Mouse (Mus musculus): ENCODE data around the gene Cirbp.

The Cirbp gene

DNA sequence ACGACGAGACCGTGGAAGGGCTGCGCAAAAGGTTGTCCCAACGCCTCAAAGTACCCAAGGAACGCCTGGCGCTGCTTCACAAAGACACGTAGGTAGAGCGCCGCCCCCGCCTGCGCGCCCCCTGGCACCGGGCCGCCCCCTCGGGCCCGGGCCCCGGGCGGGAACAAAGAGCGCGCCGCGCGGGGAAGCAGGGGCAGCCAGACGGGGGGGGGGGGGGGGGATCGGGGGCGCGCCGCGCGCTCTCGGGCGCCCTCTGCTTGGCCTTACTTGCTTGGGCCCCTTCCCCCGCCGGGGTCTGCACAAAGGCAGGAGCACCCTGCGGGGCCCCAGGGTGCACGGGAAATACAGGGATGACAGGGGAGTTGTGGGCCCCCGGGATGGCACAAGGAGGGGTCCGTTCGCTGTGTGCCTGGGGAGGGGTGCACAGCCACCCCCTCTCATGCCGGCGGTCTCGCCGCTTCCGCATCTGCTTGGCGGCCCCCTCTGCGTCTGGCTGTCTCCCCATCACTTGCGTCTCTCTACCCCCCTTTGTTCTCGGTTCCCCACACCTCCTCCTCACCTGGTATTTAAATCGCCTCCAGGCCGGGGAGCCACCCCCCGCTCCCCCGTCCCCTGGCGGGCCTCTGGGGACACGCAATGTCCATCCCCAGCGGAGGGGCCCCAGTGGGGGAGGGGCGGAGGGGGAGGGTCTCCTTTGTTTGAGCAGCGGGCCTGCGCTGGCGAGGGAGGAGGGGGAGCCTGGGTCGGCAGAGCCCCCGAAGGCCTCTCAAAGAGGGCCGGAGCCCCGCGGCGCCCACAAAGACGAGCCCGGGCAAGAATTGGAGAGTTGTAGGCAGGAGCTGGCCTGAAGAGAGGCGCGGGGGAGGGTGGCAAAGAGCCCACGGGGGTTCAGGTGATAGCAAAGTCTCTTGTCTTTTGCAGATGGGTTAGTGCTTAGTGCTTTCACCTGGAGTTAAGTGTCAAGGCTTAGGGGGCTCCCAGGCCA, 15.3 kb upstream of the Cirbp start:
- no peak for DNase-seq (ENCODE audit: low spot score)

GRCm38 (mm10) chr10:80151211-80152034, 14.4 kb upstream of the Cirbp start:
- DNase-seq (ENCODE audit: low spot score): no peak

GRCm38 (mm10) chr10:80152071-80152872, 13.5 kb upstream of the Cirbp start:
- no peak for DNase-seq (ENCODE audit: low spot score)

DNA sequence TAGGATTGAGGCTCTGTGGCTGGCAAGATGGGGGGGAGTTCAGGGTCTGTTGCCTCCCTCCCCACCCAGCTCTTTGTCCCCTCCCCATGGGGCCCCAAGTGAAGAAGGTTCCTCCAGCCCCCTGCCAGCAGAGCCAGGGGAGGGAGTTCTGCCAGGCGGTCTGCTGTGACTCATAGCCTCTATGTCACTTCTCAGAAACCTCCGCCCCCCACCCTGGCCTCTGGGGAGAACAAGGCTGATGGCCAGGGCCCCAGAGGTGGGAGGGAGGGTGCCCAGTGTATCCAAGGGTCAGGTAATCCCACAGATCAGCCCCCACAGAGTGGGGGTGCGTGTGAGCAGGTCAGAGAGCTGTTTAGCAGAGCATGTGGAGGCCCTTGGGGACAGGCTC, 12.9 kb upstream of the Cirbp start:
- DNase-seq (ENCODE audit: low spot score): no peak

- no peak for DNase-seq (ENCODE audit: low spot score)
These were observed 12.1 kb upstream of the Cirbp start for GRCm38 (mm10) chr10:80153713-80154112.

DNA sequence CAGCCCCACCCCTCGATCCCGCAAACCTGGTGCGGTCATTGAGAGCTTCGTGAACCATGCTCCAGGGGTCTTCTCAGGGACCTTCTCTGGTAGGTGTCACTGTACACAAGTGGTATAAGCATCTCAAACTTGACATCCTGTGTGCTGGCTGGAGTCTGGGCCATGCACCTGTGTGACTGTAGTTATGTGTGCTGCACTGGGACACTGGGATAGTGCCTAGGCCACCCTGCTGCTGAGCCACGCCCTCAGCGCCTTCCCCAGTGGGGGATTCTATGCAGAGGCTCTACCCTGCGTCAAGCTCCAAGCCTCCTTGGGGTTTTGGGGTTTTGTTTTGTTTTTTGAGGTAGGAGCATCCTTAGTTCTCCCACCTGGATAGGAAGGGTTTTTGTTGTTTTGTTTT, 11.4 kb upstream of the Cirbp start:
- DNase-seq (ENCODE audit: low spot score): no peak

GRCm38 (mm10) chr10:80155277-80155676, 10.5 kb upstream of the Cirbp start:
- no peak for DNase-seq (ENCODE audit: low spot score)

DNA sequence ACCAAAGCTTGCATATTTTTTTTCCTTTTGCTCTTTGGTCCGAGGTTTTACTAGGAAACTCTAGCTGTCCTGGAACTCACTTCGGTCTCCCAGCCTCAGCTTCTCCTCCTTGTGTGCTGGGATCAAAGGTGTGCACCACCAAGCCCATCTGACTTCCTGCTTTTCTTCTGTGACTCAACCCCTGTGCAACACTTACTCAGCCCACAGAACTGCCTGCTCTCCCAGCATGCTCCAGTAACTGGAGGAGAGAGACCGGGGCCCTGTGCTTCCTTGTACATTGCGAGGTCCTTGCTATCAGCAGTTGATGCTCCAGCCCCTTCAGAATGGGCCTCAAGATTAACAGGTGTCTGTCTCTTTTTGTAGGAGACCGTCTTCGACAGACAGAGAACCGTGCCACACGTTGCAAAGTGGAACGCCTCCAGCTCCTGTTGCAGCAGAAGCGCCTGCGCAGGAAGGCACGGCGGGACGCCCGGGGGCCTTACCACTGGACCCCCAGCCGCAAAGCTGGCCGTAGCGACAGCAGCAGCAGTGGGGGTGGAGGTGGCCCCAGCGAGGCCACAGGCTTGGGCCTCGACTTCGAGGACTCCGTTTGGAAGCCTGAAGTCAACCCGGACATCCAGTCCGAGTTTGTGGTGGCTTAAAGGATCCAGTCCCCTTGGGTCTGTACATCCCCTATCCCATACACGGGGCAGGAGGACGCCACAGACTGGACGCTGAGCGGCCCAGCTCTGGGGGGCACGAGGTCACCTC, 9.6 kb upstream of the Cirbp start:
- no peak for DNase-seq (ENCODE audit: low spot score)

GRCm38 (mm10) chr10:80156752-80157053, 9.1 kb upstream of the Cirbp start:
- no peak for DNase-seq (ENCODE audit: low spot score)

GRCm38 (mm10) chr10:80157141-80157929, 8.4 kb upstream of the Cirbp start:
- DNase-seq (ENCODE audit: low spot score): no peak

GRCm38 (mm10) chr10:80158307-80158986, 7.3 kb upstream of the Cirbp start:
- no peak for DNase-seq (ENCODE audit: low spot score)

- DNase-seq (ENCODE audit: low spot score): no peak
These were observed 6.7 kb upstream of the Cirbp start for GRCm38 (mm10) chr10:80159021-80159560.

DNA sequence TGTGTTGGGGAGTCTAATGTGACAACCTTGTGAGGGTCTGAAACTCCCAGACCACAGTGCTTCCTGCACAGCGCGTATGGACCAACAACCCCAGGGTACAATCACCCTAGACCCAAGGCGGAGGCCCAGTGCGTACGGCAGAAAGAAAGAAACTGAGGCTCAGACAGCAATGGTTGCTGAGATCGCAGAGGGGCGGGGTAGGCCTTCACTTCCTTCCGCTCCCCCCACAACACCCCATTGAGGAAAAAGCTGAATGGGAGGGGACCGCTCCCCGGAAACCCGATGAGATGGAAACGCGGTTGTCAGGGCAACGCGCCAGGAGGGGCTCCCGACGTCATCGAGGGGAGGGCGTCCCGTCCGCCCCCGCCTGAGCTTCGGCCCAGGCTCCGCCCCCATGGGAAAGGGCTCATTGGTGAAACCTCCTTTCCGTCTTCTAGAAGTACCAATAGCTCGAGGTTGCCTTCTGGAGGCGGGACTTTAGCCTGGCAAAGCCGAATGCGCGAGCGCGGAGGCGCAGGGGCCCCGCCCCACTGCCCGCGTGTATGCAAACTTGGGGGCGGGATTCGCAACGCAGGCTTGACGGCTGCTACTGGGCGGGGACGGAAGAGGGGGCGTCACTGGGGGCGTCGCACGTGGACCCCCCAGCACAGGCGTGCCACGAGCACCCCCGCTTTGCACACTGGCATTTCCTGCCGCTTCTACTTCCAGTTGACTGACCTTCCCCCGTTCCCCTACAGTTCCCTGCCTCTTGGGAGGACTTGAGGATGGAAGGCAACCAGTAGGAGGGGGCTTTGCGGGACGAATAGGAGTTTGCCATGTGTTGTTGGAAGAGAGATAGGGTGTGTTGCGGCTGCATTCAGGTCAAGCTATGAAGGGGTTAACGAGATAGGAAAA, 6.0 kb upstream of the Cirbp start:
- peak; percentile 89 for DNase-seq (ENCODE audit: low spot score)

- peak; percentile 46 for DNase-seq (ENCODE audit: low spot score)
These were observed 5.1 kb upstream of the Cirbp start for GRCm38 (mm10) chr10:80160455-80161371.

- DNase-seq (ENCODE audit: low spot score): no peak
These were observed 4.1 kb upstream of the Cirbp start for GRCm38 (mm10) chr10:80161522-80162242.

DNA sequence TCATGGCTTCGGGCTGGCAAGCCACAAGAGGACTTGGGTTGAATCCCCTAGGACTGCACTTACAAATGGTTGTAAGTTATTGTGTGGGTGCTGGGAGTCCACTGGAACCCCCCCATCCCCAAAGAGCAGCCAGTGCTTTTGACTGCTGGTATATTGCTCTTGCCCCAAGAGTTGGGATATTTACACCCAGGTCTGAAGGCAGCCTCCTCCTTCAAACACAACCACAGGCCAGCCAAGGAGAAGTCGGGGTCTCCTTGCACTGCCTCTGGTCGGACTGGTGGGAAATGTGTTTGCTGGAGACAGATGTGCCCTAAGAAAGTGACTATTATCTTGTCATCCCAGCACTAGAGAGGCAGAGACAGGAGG, 3.6 kb upstream of the Cirbp start:
- no peak for DNase-seq (ENCODE audit: low spot score)

GRCm38 (mm10) chr10:80162716-80163299, 3.0 kb upstream of the Cirbp start:
- no peak for DNase-seq (ENCODE audit: low spot score)

All from urinary bladder, postnatal 10 days (tissue).